Comparison of ENCODE assay signal across 8 mouse cellular contexts in genomic region chr10:87927131-87927609, GRCm38 (mm10).
A peak's percentile ranks its signal among the peaks of the same experiment; 100 is the strongest.
DNase-seq lines count a peak whose midpoint lies in the region; ATAC-seq and TF ChIP-seq lines count a peak whose summit lies in the region.

No protein-coding gene starts in this region.

- H3K9ac ChIP-seq in ES-Bruce4 (ENCODE audit: low read depth, poor library complexity, severe bottlenecking) = no peak overlapping the region
- H3K9ac ChIP-seq in hindbrain, embryonic 12.5 days = no peak overlapping the region
- no peak overlapping the region for H3K9ac ChIP-seq in stomach, postnatal 0 days (ENCODE audit: low read length)

- no peak overlapping the region for H3K4me3 ChIP-seq in ES-Bruce4 (ENCODE audit: low read depth, low read length)
- H3K4me3 ChIP-seq in hindbrain, embryonic 12.5 days = no peak overlapping the region
- no peak overlapping the region for H3K4me3 ChIP-seq in macrophage (ENCODE audit: inconsistent target)
- H3K4me3 ChIP-seq in stomach, postnatal 0 days (ENCODE audit: low read depth, low read length) = no peak overlapping the region

- no peak overlapping the region; the same call in 1 of the 2 replicates for H3K27ac ChIP-seq in ES-Bruce4 (ENCODE audit: insufficient read depth, low read length)
- H3K27ac ChIP-seq in hindbrain, embryonic 12.5 days = peak overlapping the region; percentile 52; the same call in 1 of the 2 replicates
- H3K27ac ChIP-seq in macrophage = peak overlapping the region; percentile 13; the same call in 1 of the 2 replicates
- H3K27ac ChIP-seq in stomach, postnatal 0 days (replicated peaks) = no peak overlapping the region

- no peaks in the 10 kb centered on the region for H3K27me3 ChIP-seq in ES-Bruce4 (ENCODE audit: control insufficient read depth, insufficient read depth, low read length, poor library complexity, severe bottlenecking)
- H3K27me3 ChIP-seq in hindbrain, embryonic 12.5 days = no peaks in the 10 kb centered on the region
- H3K27me3 ChIP-seq in stomach, postnatal 0 days (ENCODE audit: control insufficient read depth, insufficient read depth, low read length) = no peaks in the 10 kb centered on the region

- no peak overlapping the region for H3K4me2 ChIP-seq in hindbrain, embryonic 12.5 days (replicated peaks)
- peak overlapping the region; percentile 14; the same call in 1 of the 2 replicates for H3K4me2 ChIP-seq in stomach, postnatal 0 days (replicated peaks; ENCODE audit: low read depth)

- no peak for TF ChIP-seq CTCF in ES-Bruce4 (IDR thresholded peaks at IDR 0.05; ENCODE audit: low read depth, low read length)
- TF ChIP-seq CTCF in stomach, postnatal 0 days (IDR thresholded peaks at IDR 0.05; ENCODE audit: low read depth) = no peak

- TF ChIP-seq EP300 in ES-Bruce4 (IDR thresholded peaks at IDR 0.05; ENCODE audit: insufficient read depth, low read depth, low read length) = 0 out of 2 replicates have a peak, but pooled peaks have one; percentile 28
- no peak for TF ChIP-seq EP300 in stomach, postnatal 0 days (optimal IDR thresholded peaks at IDR 0.05)

- no peaks in the 10 kb centered on the region for H3K79me2 ChIP-seq in macrophage (ENCODE audit: inconsistent target)

- peaks cover 5% of the 10 kb centered on the region for H3K4me1 ChIP-seq in ES-Bruce4 (ENCODE audit: control insufficient read depth, insufficient read depth, low read length)
- peaks cover 10% of the 10 kb centered on the region for H3K4me1 ChIP-seq in hindbrain, embryonic 12.5 days
- 0 out of 2 replicates have a peak, but pooled peaks cover 2% of the 10 kb centered on the region for H3K4me1 ChIP-seq in stomach, postnatal 0 days (replicated peaks; ENCODE audit: control insufficient read depth, insufficient read depth)

- WGBS in hindbrain, embryonic 12.5 days = 14% methylated on average over 5 of the region's 6 CpGs
- 76% methylated on average over 5 of the region's 6 CpGs for WGBS in macrophage (ENCODE audit: missing documents)
- 19% methylated on average over 6 of the region's 6 CpGs for WGBS in stomach, postnatal 0 days

- ATAC-seq in hindbrain, embryonic 12.5 days (ENCODE audit: low FRiP score) = peak; percentile 95
- ATAC-seq in stomach, postnatal 0 days (ENCODE audit: low FRiP score, low TSS enrichment) = peak; percentile 56
- ATAC-seq in inflammation-experienced regulatory T-cells, adult 6 months = no peak

- TF ChIP-seq POLR2A in ES-Bruce4 (IDR thresholded peaks at IDR 0.05; ENCODE audit: insufficient read depth, low read length) = no peak

- H3K9me3 ChIP-seq in ES-Bruce4 (replicated peaks; ENCODE audit: control insufficient read depth, insufficient read depth, low read length, poor library complexity, severe bottlenecking) = no peaks in the 10 kb centered on the region
- H3K9me3 ChIP-seq in hindbrain, embryonic 12.5 days (replicated peaks) = no peaks in the 10 kb centered on the region
- H3K9me3 ChIP-seq in stomach, postnatal 0 days (ENCODE audit: control insufficient read depth, low read length) = no peaks in the 10 kb centered on the region

- no peaks in the 10 kb centered on the region for H3K36me3 ChIP-seq in ES-Bruce4 (ENCODE audit: control insufficient read depth, insufficient read depth, low read length, poor library complexity, severe bottlenecking)
- H3K36me3 ChIP-seq in hindbrain, embryonic 12.5 days = no peaks in the 10 kb centered on the region
- H3K36me3 ChIP-seq in macrophage (ENCODE audit: inconsistent target) = peaks cover 35% of the 10 kb centered on the region
- no peaks in the 10 kb centered on the region for H3K36me3 ChIP-seq in stomach, postnatal 0 days (ENCODE audit: control insufficient read depth, insufficient read depth, low read length)

- peak; percentile 64 for DNase-seq in adrenal gland, adult 2 months
- DNase-seq in frontal cortex, postnatal 14 days (ENCODE audit: low spot score in 2 of 2) = peak; percentile 19 to 20
- DNase-seq in layer of hippocampus, postnatal 10 days (ENCODE audit: low spot score in 2 of 2) = peak; percentile 32 to 47
- DNase-seq in stomach, postnatal 0 days (ENCODE audit: low spot score) = peak; percentile 64

Comparison
In these comparisons a context has a peak if more than half of its experiments do, and no peak if none do; other contexts are left out.
1. H3K27ac ChIP-seq: peak in hindbrain, embryonic 12.5 days (single experiment) and macrophage (single experiment); none in ES-Bruce4 (single experiment) and stomach, postnatal 0 days (single experiment).
2. Peak in every context shown above with its lines, with median percentiles within 50 percentile points of each other: DNase-seq.